ENCODE assay signal across 8 mouse cellular contexts in the genomic region with DNA sequence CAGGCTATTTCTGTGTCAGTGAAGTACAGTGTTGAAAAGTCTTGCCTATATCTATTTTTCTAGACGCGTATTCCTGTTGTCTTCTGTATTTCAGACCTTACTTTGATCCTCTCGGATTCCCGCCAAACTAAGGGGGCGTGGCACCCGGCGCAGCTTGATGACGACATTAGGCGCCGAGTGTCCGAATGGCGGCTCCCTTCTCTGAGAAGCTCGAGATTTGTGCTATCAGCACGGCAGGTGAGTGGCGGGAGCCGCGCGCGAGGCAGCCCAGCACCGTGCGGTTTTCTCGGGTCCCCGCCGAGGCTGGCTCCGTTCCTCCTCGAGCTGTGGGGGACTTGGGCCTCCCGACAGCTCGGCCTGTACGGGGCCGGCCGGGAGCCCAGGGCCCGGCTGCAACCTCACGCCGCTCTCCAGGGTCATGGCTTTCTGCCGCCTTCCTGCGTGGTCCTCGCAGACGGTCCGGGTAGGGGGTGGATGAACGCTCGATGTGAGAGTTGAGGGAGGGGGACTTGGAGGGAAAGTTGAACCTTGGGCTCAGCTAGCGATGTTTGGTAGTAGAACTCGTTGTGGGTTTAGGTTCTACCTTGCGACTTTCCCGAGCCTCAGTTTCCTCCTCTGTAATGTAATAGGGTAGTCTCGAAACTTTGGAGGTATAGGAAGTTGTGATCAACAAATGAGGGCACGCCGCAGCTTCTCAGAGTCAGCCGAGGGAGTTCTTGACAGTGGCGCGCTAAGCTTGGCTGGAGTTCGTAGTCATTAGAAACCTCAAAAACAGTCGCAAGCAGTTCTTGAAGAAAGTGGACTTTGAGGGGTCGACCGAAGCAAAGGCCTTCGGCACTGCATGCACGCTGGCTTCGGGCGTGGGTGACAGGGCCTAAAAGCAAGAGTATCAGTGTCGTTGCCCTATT. TPM values are rescaled to one million over a fixed set of nuclear protein-coding genes. Genes with fewer than 3 reads are reported as not detected.
A peak's percentile ranks its signal among the peaks of the same experiment; 100 is the strongest.
DNase-seq lines count a peak whose midpoint lies in the region; ATAC-seq lines count a peak whose summit lies in the region.

A gene (plus strand): TSS at position 157 of the 908 bp plus-strand sequence.

- H3K9me3 ChIP-seq in embryonic facial prominence, embryonic 12.5 days = no peaks in the 10 kb centered on the region
- no peaks in the 10 kb centered on the region for H3K9me3 ChIP-seq in limb, embryonic 10.5 days (replicated peaks)
- no peaks in the 10 kb centered on the region for H3K9me3 ChIP-seq in midbrain, embryonic 12.5 days

- peak; percentile 52; the same call in 1 of the 2 replicates for ATAC-seq in embryonic facial prominence, embryonic 12.5 days (ENCODE audit: insufficient number of reproducible peaks, insufficient read depth, low FRiP score, low TSS enrichment)
- peak; percentile 74 for ATAC-seq in midbrain, embryonic 12.5 days (ENCODE audit: low FRiP score, low read depth)

- 4% methylated on average over 60 of the region's 60 CpGs for WGBS in embryonic facial prominence, embryonic 12.5 days
- WGBS in limb, embryonic 10.5 days = 3% methylated on average over 60 of the region's 60 CpGs
- WGBS in midbrain, embryonic 12.5 days = 4% methylated on average over 60 of the region's 60 CpGs

- DNase-seq in 3T3-L1 (ENCODE audit: low read depth, low spot score) = peak; percentile 92
- DNase-seq in adrenal gland, postnatal 36 days = peak; percentile 93 to 94
- DNase-seq in heart, adult 11 months = peak; percentile 98
- DNase-seq in kidney, adult 11 months = peak; percentile 85
- peak; percentile 98 for DNase-seq in limb, embryonic 10.5 days (ENCODE audit: low spot score)
- peak; percentile 67 for DNase-seq in skeletal muscle tissue, adult 2 months (ENCODE audit: low read depth, low spot score)

- H3K27me3 ChIP-seq in embryonic facial prominence, embryonic 12.5 days = no peaks in the 10 kb centered on the region
- no peaks in the 10 kb centered on the region for H3K27me3 ChIP-seq in limb, embryonic 10.5 days (ENCODE audit: low read depth, poor library complexity, severe bottlenecking)
- 0 out of 2 replicates have a peak, but pooled peaks cover 6% of the 10 kb centered on the region for H3K27me3 ChIP-seq in midbrain, embryonic 12.5 days

- peak within 1 kb of the TSS; percentile 83 for H3K9ac ChIP-seq in embryonic facial prominence, embryonic 12.5 days
- peak within 1 kb of the TSS; percentile 83 for H3K9ac ChIP-seq in midbrain, embryonic 12.5 days (replicated peaks)

- H3K4me3 ChIP-seq in embryonic facial prominence, embryonic 12.5 days = peak within 1 kb of the TSS; percentile 90
- peak within 1 kb of the TSS; percentile 72 for H3K4me3 ChIP-seq in limb, embryonic 10.5 days
- H3K4me3 ChIP-seq in midbrain, embryonic 12.5 days = peak within 1 kb of the TSS; percentile 81

- H3K4me1 ChIP-seq in embryonic facial prominence, embryonic 12.5 days = peaks cover 3% of the 10 kb centered on the region
- peaks cover 16% of the 10 kb centered on the region; the same call in 1 of the 2 replicates for H3K4me1 ChIP-seq in limb, embryonic 10.5 days
- H3K4me1 ChIP-seq in midbrain, embryonic 12.5 days = peaks cover 12% of the 10 kb centered on the region

- H3K36me3 ChIP-seq in embryonic facial prominence, embryonic 12.5 days = peaks cover 20% of the 10 kb centered on the region
- H3K36me3 ChIP-seq in limb, embryonic 10.5 days = peaks cover 34% of the 10 kb centered on the region
- peaks cover 23% of the 10 kb centered on the region for H3K36me3 ChIP-seq in midbrain, embryonic 12.5 days

- peak within 1 kb of the TSS; percentile 47; the same call in 1 of the 2 replicates for H3K27ac ChIP-seq in embryonic facial prominence, embryonic 12.5 days
- peak within 1 kb of the TSS; percentile 87 for H3K27ac ChIP-seq in limb, embryonic 10.5 days
- no peak within 1 kb of the TSS for H3K27ac ChIP-seq in midbrain, embryonic 12.5 days (replicated peaks)

- peak within 1 kb of the TSS; percentile 78 for H3K4me2 ChIP-seq in embryonic facial prominence, embryonic 12.5 days (replicated peaks)
- peak within 1 kb of the TSS; percentile 65 for H3K4me2 ChIP-seq in midbrain, embryonic 12.5 days (replicated peaks)

RNA-seq across cellular contexts. Expression of the gene that starts here (rescaled TPM):
- 10 to 100 TPM; 24.5 to 28.1 TPM for total RNA-seq in adrenal gland, postnatal 36 days (2021)
- polyA plus RNA-seq in embryonic facial prominence, embryonic 12.5 days (2016; fragmentation: Nextera tagmentation; extraction: Ambion mirVana) = 44.1 and 49.3 TPM in 2 replicates
- 74.3 and 74.4 TPM in 2 replicates for polyA plus RNA-seq in limb, embryonic 10.5 days (2016; fragmentation: Nextera tagmentation; extraction: Ambion mirVana)
- 36.3 and 38.2 TPM in 2 replicates for polyA plus RNA-seq in midbrain, embryonic 12.5 days (2016; fragmentation: Nextera tagmentation; extraction: Ambion mirVana)
